Mouse (Mus musculus) G1E-ER4 (cell line): ENCODE data around the gene Paxbp1. TPM values are rescaled to one million over a fixed set of nuclear protein-coding genes. Genes with fewer than 3 reads are reported as not detected.

ENCODE experiments used
- GATA1 ChIP-seq: IDR thresholded peaks from one replicate; pipeline ENCODE4 v1.8.0; 2012; ENCODE audit warnings: low read length, inconsistent platforms
- polyA plus RNA-seq: library from polyadenylated mRNA; stranded (reverse); fragments of >175 nt; gene quantifications from 2 replicates; pipeline ENCODE4 v1.2.3, GENCODE M21; 2012

The Paxbp1 gene
- polyA plus RNA-seq, 1 experiment: 49.0 TPM

DNA sequence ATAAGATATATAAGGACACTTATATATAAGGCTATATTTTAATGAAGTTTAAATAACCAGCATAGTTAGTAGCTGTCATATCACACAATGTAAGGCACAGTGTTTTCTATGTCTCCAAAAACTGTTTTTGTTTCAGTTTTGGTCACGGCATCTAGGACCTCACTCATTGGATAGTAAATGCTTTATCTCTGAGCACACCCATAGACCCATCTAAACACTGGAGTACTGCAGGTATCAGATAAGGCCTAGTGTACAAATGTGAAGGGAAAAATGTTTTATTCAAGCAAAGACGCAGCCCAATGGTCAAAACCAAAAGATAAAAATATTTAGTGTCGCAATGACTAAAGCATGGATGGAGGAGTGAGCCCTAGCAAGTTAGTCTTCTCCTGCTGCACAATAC is 55.7 kb downstream of the Paxbp1 start:
- peak; percentile 92 for TF ChIP-seq GATA1

DNA sequence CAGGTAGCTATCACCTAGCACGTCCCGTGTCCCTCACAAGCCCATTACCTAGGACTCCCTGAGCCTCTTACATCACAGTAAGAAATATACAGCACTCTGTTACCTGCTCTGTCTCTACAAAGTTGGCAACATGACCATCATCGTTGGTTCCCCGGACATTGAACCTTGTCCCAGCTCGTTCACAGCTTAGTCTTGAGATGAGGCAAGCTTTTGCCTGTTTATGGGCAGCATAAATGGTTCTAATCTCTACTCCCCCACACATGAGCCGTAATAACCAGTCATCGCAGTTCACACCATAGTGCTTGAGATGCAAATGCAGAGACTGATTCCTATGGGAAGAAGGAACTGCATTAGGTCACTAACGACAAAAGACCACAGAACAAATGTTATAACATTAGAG is 56.3 kb downstream of the Paxbp1 start:
- TF ChIP-seq GATA1: no peak

DNA sequence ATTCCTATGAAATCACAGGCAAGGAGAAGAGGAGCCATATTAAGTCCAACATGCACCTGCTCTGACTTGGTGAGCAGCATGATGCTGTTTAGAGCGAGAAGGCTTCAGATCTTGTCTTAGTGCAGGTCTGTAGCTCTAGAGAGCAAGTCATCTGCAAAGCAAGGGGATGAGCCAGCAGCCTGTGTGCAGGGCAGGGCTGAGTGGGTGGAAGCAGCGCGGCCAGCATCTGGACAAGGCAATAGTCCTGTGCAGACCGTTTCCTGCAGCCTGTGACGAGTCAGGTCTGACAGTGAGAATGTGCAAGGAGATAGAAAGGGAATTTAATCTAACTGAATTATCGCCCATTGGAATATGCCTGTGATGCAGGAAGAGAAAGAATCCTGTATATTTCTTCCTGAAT is 73.3 kb downstream of the Paxbp1 start:
- TF ChIP-seq GATA1: no peak

DNA sequence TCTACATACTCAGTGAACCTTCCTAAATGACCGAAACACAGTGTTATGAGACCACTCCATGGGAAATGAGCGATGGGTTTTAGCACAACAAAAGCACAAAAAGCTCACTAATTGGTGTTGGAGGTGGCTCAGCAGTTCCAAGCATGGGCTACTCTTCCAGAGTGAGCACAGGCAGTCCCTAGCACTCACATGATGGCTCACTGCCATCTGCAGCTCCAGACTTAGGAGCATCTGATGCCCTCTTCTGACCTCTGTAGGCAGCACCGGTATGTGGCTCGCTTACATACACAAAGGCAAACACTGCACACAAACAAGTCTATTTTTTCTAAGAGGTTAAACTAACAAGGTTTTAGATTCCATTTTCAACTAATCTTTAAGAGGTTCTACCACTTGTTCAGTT is 78.1 kb downstream of the Paxbp1 start:
- no peak for TF ChIP-seq GATA1

DNA sequence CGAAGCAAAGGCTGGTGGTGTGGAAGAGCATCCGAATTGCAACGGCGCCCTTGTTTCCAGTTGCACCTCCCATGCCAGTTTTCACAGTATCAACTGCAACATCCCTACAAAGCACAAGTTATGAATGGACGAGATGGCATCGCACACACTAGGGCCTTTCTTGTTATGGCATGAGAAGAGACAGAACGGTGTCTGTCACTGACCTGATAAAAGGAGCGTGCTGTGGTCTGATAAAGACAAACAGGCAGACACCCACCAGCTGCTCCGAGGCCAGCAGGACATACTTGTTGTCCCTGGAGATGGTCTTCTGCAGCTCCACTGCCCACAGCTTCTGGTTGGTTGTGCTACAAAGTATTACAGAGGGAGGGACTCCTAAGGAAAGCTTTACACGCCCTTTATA is 80.0 kb downstream of the Paxbp1 start:
- no peak for TF ChIP-seq GATA1

Other genes with a start within 250 kb of the Paxbp1 start
- 10.5 and 11.8 TPM in 2 replicates for gene Urb1, start 234.1 kb downstream of the Paxbp1 start, polyA plus RNA-seq
- not detected in 2 replicates for gene Eva1c, start 217.8 kb downstream of the Paxbp1 start, polyA plus RNA-seq
- gene Cfap298, start 109.4 kb downstream of the Paxbp1 start, polyA plus RNA-seq: 56.1 and 70.5 TPM in 2 replicates
- 68.1 and 73.4 TPM in 2 replicates for gene Synj1, start 33.2 kb downstream of the Paxbp1 start, polyA plus RNA-seq
- gene 4932438H23Rik, start 50.6 kb upstream of the Paxbp1 start, polyA plus RNA-seq: not detected in 2 replicates
- not detected in 2 replicates for gene Olig2, start 180.9 kb upstream of the Paxbp1 start, polyA plus RNA-seq
- not detected in 2 replicates for gene Olig1, start 225.2 kb upstream of the Paxbp1 start, polyA plus RNA-seq